Mouse (Mus musculus) telencephalon, adult 2 months (tissue): ENCODE measurements around the gene Atp6v0b.

ENCODE experiments used
- DNase-seq: peaks from one replicate; pipeline ENCODE4 v3.0.0-alpha.2; 2011; ENCODE audit warnings: low read depth, low spot score

The Atp6v0b gene

GRCm38 (mm10) chr4:117908834-117909453 lies 21.8 kb upstream of the Atp6v0b start:
- DNase-seq: no peak

DNA sequence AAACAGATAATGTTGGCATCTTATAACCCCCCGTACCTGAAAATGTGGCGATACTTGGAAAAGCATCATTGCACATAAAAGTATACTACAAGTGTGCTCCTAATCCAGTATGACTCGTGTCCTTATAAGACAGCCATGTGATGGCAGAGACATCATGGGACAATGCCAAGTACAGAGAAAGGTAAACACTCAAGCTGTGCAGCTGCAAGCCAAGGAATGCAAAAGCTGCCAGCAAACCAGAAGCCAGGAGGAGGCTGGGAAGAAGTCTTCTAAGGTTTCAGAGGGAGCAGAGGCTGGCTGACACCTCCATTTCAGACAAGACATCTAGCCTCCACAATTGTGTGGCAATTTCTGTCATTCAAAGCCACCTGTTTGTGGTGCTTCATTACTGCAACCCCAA lies 19.1 kb upstream of the Atp6v0b start:
- DNase-seq: no peak

- no peak for DNase-seq
These were observed 17.6 kb upstream of the Atp6v0b start for GRCm38 (mm10) chr4:117904761-117905160.

DNA sequence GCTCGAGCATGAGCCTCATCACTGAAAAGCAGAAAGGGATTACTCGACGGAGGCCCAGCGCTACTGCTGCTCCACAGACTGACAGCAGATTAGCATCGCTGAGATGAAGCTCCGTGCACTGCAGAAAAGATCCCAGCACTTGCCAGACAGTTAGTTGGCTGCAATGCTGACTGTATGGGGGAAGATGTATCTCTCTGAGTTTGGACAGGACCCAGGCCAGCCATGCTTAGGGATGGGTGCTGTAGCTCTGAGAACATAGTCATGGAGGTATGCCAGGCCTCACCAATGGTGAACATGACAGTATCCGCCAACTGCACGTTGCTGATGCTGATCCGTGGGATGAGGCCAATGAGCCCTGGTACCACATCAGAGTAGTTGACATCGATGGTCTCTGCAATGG lies 17.0 kb upstream of the Atp6v0b start:
- DNase-seq: peak; percentile 73

DNA sequence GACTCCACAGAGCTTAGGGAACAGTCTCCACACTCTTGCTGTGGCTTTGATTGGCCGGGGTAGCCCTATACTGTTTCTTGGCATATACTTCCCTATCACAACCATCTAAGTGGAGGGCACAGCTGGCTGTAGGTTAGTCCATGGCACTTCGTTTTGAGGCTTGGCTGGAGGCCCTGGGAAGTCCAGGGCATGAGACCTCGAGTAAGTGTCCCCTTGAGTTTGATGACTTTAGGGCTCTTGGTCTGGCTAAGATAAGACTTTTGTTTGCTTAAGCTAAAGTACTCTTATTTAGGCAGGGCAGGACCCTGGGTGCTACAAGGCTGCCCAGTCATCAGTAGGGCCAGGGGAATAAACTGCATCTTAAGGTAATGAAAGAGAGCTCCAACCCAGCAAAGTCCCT lies 11.0 kb upstream of the Atp6v0b start:
- no peak for DNase-seq

- no peak for DNase-seq
These were observed 8.9 kb upstream of the Atp6v0b start for GRCm38 (mm10) chr4:117896031-117896430.

- DNase-seq: no peak
These were observed 8.2 kb upstream of the Atp6v0b start for GRCm38 (mm10) chr4:117895339-117895738.

- DNase-seq: no peak
These were observed 7.5 kb upstream of the Atp6v0b start for GRCm38 (mm10) chr4:117894601-117895000.

GRCm38 (mm10) chr4:117893376-117893775 lies 6.2 kb upstream of the Atp6v0b start:
- no peak for DNase-seq

GRCm38 (mm10) chr4:117891738-117892161 lies 4.6 kb upstream of the Atp6v0b start, which contains the start of gene Dph2:
Gene Dph2 (minus strand): TSS chr4:117892032.
- peak; percentile 94 for DNase-seq

- DNase-seq: no peak
These were observed 3.6 kb upstream of the Atp6v0b start for GRCm38 (mm10) chr4:117890750-117891149.

- DNase-seq: no peak
These were observed 2.9 kb upstream of the Atp6v0b start for GRCm38 (mm10) chr4:117890031-117890430.

GRCm38 (mm10) chr4:117889471-117889870 lies 2.3 kb upstream of the Atp6v0b start:
- no peak for DNase-seq

DNA sequence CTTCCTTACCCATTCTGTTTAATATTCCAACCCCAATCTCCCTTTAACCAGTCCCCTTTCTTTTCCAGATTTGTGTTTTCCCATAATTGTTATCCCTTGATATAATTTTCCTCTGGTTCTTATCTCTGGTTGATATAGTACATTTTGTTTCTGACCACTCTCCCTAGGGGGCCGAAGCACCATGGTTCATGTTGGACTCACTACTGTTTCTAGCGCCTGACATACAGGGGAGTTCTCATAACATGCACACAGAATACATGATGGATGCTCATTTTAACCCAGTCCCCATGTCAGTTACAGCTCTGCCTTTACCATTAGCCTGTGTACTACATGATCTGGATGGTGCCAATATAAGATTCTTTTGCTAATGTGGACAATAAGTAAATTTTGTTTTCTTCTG lies 787 bp upstream of the Atp6v0b start:
- DNase-seq: no peak

- DNase-seq: no peak
These were observed 489 bp downstream of the Atp6v0b start for GRCm38 (mm10) chr4:117886644-117887043.

DNA sequence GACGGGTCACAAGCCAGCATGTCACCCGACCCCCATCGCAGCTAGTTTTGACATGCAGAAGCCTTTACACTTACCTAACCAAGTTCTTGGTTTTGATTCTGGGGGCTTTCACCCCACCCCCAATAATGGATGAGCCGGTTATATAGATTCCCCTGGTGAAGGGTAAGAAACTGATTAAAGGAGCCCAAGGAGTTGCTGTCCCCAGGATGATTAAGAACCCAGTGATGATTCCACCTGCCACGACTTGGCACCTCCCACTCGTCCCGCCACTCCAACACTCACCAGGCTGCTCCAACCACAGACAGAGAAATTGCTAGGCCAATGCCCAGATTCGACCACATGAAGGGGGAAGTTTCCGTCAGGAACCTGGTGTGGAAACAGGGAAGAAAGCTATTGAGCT lies 1.1 kb downstream of the Atp6v0b start:
- DNase-seq: no peak

DNA sequence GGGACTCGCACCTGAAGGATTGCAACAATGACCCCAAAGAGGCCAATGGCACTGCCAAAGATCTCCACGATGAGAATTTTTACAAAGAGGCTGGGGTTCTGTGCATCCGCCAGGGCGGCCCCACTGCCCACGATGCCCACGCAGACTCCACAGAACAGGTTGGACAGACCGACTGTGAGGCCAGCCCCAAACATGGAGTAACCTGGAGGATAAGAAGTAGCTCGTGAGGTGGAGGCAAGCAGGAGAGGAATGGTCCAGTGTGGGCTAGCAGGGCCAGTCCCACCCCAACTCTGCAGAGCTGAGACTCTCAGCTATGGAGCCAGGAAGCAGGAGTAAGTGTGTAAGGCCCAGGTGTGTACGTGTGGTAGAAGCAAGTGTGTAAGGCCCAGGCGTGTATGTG lies 2.0 kb downstream of the Atp6v0b start:
- DNase-seq: no peak

GRCm38 (mm10) chr4:117884146-117884545 lies 3.0 kb downstream of the Atp6v0b start:
- no peak for DNase-seq

DNA sequence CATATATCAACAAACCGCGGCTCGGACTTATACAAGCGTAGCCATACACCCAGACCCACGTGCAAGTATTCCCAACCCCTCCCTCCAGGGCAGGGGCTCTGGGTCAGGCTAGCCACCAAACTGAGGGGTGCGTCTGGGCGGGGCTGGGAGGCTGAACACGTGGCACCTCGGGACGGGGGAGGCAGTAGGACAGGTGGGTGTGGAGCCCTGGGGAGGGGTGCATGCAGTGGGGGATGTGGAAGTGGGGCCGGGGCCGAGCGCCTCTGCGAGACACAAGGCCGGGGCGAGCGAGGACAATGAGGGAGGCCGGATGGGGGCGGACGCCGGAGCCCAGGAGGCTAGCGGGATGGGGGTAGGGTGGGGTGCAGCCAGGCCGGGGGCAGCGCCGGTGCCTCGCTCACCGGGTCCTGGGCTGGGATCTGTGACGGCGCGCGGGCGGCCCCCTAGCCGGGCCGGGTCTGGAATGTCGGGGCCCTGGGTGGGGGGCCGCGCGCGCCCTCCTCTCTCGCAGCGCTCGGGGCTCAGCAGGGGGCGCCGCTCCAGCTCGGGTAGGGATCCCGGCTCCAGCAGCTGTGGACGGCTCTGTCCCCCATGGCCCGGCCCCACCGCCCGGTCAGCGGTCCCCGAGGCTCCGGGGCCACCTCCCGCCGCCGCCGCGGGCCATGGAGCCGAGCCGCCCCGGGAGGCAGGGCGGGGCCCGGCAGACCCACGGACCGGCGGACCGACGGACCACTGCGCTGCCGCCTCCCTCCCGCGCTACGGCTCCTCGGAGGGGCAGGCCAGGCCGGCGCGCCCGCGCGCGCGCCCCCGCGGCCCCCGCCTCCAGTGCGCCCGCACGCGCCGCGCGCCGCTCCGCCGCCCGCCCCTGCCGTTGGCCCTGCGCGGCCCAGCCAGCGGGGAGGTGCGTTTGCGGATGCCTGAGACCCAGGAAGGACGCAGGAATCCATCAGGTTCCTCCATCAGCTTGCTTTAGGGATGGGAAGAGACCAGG lies 4.1 kb downstream of the Atp6v0b start, which contains the start of gene B4galt2:
TSS of gene B4galt2 (minus strand) at position 787 of the 991 bp plus-strand sequence.
- no peak for DNase-seq

DNA sequence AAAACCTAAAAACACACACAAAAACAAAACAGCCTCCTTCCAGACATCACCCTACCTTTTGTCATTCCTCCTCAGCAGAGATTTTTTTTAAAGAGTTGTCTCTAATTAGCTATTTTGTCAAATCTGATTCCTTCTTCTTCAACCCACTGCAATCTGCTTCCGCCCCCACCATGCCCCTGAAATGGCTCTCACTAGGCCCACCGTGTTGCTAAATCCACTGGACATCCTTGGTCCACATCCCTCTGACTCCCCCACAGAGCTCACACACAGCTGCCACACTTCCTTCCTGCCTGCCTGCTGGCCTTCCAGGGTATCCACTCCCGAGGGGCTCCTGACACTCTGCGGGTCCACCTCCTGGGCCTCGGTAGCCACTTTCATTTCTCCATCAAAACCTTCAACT lies 8.4 kb downstream of the Atp6v0b start:
- DNase-seq: no peak

- no peak for DNase-seq
These were observed 8.8 kb downstream of the Atp6v0b start for GRCm38 (mm10) chr4:117878301-117878700.

DNA sequence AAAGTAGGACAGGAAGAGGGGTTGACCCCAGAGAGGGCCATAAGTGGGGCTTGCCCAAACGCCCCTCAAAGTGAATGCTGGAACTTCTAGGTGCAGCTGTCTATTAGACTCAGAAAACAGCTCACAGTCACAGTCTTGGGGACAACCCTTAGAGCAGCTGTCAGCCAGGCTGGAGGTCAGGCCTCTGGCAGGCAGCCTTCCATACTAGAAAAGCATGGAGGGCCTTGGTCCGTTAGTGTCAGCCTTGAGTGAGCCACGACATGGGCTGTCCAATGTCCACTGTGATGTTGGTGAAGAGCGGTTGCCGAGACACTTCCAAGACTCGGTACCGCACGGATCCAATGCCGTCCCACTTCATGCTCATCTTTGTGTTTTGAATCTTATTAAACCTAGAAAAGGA lies 13.5 kb downstream of the Atp6v0b start:
- no peak for DNase-seq

DNA sequence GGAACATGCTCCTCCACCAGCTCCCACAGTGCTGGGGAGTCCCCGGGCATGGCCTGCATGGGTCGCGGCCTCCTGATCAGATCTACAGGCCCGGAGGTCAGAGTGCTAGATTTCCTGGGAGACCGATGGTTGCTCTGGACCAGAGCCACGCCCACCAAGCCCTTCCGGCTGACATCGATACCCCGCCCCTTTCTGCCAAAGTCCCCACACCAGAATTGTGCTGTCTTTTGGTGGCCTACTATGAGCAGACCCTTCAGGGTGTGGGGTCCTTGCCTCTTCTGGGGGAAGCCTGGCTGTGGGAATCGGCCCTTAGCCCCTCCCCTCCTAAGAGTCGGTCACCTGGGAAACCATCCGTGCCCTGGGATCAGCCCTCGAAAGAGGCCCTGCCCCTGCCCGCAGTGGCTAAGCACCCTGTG lies 14.7 kb downstream of the Atp6v0b start, which contains the start of gene Ccdc24:
TSS of gene Ccdc24 (minus strand) at position 87 of the 416 bp plus-strand sequence.
- DNase-seq: no peak
